Mouse (Mus musculus): ENCODE results near the gene Cfap46.

Gene Cfap46

DNA sequence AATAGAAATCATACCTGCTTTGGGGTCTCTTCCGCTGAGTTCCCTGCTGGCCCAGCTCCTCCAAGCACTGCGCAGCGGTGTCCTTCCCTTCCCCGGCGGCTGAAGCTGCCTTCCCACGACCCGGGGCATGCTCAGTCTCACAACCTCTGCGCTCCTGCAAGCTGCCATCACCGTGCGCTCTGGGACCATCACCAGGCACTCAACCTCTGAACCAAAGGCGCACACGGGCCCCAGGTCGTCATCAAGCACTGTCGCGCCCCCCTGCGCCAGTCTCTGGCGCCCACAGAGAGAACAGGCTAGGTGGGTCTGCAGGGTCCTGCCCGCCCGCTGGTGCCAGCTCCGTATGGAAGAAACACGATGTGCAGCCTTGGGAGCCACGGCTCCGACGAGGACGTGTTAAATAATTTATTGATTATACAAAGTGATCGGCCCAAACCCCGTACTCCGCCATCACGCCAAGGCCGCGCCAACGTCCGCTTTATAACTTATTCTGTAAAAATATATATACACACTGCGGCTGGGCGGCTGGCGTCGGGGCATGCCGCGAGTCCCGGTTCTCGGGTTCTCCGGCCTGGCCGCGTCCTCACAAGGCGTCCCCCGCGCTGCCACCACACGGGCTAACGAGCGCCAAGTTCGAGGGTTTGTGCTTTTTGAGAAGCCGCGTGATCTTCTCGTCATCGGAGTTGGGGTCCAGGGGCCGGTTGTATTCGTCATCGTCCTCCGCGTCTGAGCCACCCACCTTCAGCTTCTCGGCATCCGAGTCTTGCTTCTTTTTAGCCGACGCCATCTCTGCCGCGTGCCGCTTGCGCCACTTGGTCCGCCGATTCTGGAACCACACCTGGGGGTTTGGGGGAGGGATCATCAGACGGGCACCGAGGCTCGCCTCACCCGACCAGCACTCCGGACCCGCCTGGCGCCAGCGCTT is 102.5 kb downstream of the Cfap46 start:
- Histone ChIP-seq H3K27me3 (ENCODE audit: control insufficient read depth, insufficient read depth, low read length, poor library complexity, severe bottlenecking) (no peaks in the 10 kb centered on the region; the same call in 1 of the 2 replicates), H3K36me3 (ENCODE audit: control insufficient read depth, insufficient read depth, low read length, poor library complexity, severe bottlenecking) (peaks cover 4% of the 10 kb centered on the region; the same call in 1 of the 2 replicates)
- no peak for DNase-seq (ENCODE audit: low read depth, low spot score)

DNA sequence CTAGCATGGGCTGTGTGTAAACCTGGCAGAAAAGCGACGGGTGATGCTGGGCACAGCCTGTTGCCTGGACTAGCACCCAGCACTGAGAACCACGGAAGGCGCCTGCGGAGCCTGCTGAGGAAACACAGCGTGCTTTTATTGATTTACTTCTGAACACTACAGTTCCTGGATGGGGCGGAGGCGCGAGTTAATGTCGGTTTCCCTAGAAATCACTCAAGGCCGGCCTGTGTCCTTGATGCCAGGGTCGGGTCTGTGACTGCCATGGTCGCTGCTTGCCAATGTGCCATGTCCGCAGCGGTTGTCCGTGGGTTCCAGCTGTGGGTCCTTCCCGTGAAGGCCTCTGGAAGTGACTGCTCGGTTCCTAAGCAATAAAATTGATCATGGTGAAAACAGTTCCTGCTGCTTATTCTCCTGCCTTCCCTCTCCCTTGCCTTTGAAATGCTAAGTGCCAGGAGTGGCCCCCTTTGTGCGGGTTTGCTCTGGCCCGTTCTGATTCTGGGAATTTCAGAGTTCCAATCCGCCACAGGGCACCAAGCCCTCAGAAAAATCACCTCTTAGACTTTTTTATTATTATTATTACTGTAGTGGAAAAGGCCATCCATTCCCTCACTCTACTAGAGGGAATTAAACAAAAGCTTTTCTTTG is 104.2 kb downstream of the Cfap46 start:
- DNase-seq (ENCODE audit: low read depth, low spot score): no peak
- no peaks in the 10 kb centered on the region; the same call in 1 of the 2 replicates for H3K27me3 ChIP-seq (ENCODE audit: control insufficient read depth, insufficient read depth, low read length, poor library complexity, severe bottlenecking)
- peaks cover 4% of the 10 kb centered on the region; the same call in 1 of the 2 replicates for H3K36me3 ChIP-seq (ENCODE audit: control insufficient read depth, insufficient read depth, low read length, poor library complexity, severe bottlenecking)

DNA sequence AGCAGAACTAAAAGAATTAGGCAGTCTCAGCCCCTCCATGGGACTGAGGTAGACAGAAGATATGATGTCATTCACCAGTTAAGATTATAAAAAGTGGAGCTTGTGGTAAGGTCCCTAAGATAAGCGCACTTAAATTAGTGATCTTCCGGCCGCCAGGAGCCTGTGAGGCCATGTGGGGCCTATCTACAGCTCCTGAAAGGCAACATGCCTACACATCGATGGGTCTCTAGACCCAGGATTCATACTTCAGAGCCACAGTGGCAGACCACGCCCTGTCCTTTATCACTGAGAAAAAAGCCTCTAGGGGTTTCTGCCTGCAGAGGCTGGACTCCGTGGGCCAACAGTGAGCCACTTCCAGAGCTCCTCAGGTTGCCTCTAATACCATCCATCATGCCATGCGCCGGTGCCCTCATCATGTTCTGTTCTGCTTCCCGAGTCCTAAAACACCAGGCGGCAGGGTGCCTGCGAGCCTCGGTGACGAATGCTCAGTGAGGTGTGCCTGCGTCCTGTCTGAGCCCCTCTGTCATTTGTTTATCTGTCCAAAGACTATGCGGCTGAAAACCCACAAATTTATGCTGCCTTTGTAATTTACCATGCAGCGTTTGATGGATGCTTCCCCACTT is 107.4 kb downstream of the Cfap46 start:
- no peak for DNase-seq (ENCODE audit: low read depth, low spot score)
- no peaks in the 10 kb centered on the region for H3K27me3 ChIP-seq (ENCODE audit: control insufficient read depth, insufficient read depth, low read length, poor library complexity, severe bottlenecking)
- peaks cover 4% of the 10 kb centered on the region; the same call in 1 of the 2 replicates for H3K36me3 ChIP-seq (ENCODE audit: control insufficient read depth, insufficient read depth, low read length, poor library complexity, severe bottlenecking)

DNA sequence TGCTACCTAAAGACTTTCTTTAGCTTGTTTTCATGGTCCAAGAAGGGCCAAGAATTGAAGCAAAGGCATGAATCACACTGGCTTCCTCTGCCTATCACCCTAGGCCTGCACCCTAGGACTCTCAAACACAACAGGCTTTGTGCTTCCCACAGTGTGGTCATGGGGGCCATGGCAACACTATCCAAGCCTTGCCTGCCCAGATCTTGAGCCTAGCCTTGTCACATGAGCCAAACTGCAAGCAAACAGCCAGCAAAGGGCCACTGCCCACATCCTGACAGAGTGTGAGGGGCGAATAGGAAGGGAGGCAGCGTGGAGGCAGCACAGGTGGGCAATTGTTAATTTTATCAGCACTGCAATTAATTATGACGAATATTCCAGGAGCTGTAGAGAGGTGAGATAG is 111.0 kb downstream of the Cfap46 start:
- Histone ChIP-seq H3K36me3 (ENCODE audit: control insufficient read depth, insufficient read depth, low read length, poor library complexity, severe bottlenecking) (no peaks in the 10 kb centered on the region), H3K27me3 (ENCODE audit: control insufficient read depth, insufficient read depth, low read length, poor library complexity, severe bottlenecking) (no peaks in the 10 kb centered on the region)
- DNase-seq (ENCODE audit: low read depth, low spot score): no peak

DNA sequence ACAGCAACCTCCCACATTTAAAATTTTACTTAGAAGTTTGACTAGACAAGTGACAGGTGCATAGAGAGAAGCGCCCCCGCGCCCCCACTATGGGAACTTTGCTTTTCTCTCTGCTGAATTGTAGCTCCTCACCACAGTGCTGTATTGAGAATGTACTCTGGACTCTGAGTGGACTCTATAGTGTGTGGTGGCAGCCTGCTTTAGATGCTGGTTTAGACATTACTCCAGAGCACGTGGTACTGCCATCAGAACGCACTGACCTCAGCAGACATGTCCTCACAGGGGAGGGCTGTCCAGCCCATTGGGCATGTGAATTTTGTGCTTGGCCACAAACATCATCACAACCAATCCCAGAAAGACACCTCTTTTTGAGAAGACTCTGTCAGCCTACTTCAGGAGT is 112.8 kb downstream of the Cfap46 start:
- no peak for DNase-seq (ENCODE audit: low read depth, low spot score)
- Histone ChIP-seq H3K36me3 (ENCODE audit: control insufficient read depth, insufficient read depth, low read length, poor library complexity, severe bottlenecking) (no peaks in the 10 kb centered on the region), H3K27me3 (ENCODE audit: control insufficient read depth, insufficient read depth, low read length, poor library complexity, severe bottlenecking) (no peaks in the 10 kb centered on the region)

DNA sequence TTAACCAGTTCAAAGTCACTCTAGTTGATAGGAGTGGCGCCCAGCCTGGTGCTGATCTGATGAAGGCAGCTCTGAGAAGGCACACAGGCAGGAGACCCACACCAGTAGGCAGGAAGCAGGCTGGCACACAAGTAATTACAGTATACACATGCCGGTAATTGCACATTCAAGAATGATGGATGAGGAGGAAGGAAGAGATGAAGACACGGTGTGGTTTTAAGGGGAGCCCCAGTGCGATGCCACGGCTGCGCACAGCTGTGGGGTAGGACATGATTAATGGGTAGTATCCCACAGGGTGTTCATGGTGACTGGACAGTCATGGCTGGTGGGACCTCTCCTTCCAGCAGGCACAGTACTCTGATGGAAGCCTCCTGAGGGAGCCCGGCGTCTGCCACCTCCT is 117.1 kb downstream of the Cfap46 start:
- no peak for DNase-seq (ENCODE audit: low read depth, low spot score)
- Histone ChIP-seq H3K36me3 (ENCODE audit: control insufficient read depth, insufficient read depth, low read length, poor library complexity, severe bottlenecking) (no peaks in the 10 kb centered on the region; the same call in 1 of the 2 replicates), H3K27me3 (ENCODE audit: control insufficient read depth, insufficient read depth, low read length, poor library complexity, severe bottlenecking) (no peaks in the 10 kb centered on the region)

DNA sequence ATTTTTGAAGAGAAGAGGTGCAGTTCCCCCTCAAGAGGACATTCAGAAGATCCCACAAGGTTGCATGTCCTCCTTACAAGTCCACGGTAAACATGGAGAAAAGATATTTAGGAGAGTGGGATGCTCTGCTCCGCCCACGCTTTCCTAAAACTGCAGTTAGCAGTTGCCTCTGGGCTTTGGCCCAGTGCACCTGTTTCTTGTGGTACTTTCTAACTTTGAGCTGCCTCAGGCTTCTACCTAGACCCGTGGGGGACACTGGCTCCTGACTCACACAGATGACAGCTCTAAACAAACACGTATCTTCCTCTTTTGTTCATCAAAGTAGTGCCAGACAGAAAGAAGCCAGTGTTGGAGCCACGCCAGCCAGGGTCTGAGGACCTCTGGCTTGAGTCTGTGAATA is 117.6 kb downstream of the Cfap46 start:
- no peaks in the 10 kb centered on the region for H3K27me3 ChIP-seq (ENCODE audit: control insufficient read depth, insufficient read depth, low read length, poor library complexity, severe bottlenecking)
- no peaks in the 10 kb centered on the region; the same call in 1 of the 2 replicates for H3K36me3 ChIP-seq (ENCODE audit: control insufficient read depth, insufficient read depth, low read length, poor library complexity, severe bottlenecking)
- no peak for DNase-seq (ENCODE audit: low read depth, low spot score)

DNA sequence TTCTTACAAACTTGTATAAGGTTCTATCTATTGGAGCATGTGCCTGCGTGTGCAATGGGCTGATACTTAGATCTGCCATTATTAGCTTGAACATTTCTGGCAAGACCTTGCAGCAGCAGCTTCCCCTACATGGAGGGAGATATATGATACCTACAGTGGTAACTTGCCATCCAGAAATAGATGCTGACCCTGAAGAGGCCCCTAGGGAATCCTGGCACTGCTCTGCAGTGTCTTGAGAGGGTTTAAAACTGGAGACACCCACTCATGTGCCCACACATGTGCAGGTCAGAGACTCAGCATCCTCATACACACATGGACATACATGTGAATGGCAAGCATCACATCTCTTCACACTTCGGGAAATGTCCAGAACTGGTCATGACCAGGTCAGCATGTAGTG is 119.5 kb downstream of the Cfap46 start:
- Histone ChIP-seq H3K36me3 (ENCODE audit: control insufficient read depth, insufficient read depth, low read length, poor library complexity, severe bottlenecking) (no peaks in the 10 kb centered on the region; the same call in none of the 2 replicates), H3K27me3 (ENCODE audit: control insufficient read depth, insufficient read depth, low read length, poor library complexity, severe bottlenecking) (no peaks in the 10 kb centered on the region)
- DNase-seq (ENCODE audit: low read depth, low spot score): no peak

DNA sequence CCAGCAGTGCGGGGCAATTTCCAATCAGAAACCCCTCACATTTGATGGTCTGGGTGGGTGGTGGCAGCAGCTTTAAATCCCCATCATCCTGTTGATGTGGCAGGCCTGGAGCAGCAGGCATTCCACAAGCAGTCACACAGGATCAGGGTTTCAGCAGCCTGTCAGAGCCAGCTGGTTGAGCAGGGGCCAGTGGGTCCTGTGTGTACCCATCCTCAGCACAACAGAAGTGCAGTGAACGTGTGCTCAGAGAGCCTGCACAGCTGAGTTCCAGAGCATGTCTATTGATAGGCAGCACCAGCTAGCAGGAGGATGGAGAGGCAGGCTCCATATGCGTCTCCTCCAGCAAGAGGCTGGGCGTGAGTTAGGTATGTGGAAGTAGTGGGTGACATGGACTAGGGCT is 120.2 kb downstream of the Cfap46 start:
- no peak for DNase-seq (ENCODE audit: low read depth, low spot score)
- H3K36me3 ChIP-seq (ENCODE audit: control insufficient read depth, insufficient read depth, low read length, poor library complexity, severe bottlenecking): no peaks in the 10 kb centered on the region; the same call in none of the 2 replicates
- H3K27me3 ChIP-seq (ENCODE audit: control insufficient read depth, insufficient read depth, low read length, poor library complexity, severe bottlenecking): no peaks in the 10 kb centered on the region

DNA sequence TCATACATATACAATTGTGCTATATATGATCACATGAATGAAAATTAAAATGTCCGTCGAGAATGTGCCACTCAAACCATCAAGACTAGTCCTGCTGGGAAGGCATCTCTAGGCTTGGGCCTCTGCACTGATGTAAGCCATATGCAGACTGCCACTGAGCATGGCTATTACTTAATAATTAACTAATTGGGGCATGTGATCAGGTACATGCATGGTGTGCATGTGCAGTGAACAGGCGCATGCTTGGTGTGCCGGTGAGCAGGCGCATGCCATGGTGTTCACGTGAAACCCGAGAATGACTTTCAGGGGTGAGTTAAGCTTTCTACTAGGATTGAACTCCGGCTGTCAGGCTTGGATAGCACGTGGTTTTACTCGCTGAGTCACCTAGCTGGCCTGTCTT is 124.0 kb downstream of the Cfap46 start:
- no peak for DNase-seq (ENCODE audit: low read depth, low spot score)
- Histone ChIP-seq H3K36me3 (ENCODE audit: control insufficient read depth, insufficient read depth, low read length, poor library complexity, severe bottlenecking) (no peaks in the 10 kb centered on the region; the same call in none of the 2 replicates), H3K27me3 (ENCODE audit: control insufficient read depth, insufficient read depth, low read length, poor library complexity, severe bottlenecking) (no peaks in the 10 kb centered on the region)

DNA sequence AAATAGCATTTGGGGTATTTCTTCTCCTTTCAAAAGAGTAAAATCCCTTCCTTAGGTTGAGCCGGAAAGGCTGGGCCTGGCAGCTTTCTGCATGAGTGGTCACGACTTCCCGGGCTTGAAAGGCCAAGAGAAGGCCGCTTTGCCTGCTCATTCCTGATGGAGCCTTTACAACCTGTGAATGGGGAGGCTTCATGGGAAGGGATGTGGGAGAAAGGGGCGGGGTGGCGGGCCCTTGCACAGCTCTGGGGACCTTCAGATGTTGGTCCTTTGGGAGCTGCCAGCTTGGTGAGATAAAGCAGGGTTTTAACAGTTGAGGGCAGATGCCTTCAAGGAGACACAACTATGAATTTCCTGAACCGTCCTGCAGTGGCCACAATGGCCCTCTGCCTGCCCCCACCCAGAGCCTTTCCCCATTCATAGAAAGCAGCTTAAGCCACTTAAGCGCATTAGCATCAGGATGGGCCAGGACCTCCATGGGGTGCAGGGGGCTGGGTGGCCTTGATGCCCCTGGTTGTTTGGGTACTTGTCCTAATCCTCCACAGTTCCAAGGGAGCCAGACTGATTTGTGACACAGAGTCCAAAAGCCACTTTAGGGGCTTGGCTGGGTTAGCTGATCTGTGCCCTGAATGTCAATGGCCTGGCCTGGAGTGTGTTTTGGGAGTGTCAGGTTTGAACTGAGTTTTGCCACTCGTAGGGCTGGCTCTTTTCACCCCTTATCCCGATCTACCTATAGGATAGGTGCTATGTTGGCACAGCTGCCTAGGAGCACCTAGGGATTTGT is 126.7 kb downstream of the Cfap46 start:
- Histone ChIP-seq H3K36me3 (ENCODE audit: control insufficient read depth, insufficient read depth, low read length, poor library complexity, severe bottlenecking) (no peaks in the 10 kb centered on the region; the same call in 1 of the 2 replicates), H3K27me3 (ENCODE audit: control insufficient read depth, insufficient read depth, low read length, poor library complexity, severe bottlenecking) (no peaks in the 10 kb centered on the region)
- no peak for DNase-seq (ENCODE audit: low read depth, low spot score)

DNA sequence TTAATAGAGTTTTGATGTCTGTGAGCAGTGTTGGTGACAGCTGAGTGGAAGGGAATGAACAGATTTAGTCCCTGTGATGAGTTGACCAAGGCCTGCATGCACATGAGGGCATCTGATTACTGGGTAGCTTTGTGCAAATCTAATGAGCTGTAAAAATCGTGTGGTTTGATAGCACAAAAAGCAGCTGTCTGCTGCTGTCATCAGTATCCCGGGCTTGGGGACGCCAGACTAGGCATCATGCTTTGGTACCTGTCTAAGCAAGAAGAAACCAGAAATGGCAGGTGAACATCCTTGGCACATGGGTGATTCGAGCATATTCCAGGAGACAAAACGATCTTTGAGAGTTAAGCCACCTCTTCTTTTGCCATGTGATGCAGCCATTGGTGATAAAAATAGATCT is 127.3 kb downstream of the Cfap46 start:
- Histone ChIP-seq H3K36me3 (ENCODE audit: control insufficient read depth, insufficient read depth, low read length, poor library complexity, severe bottlenecking) (no peaks in the 10 kb centered on the region; the same call in 1 of the 2 replicates), H3K27me3 (ENCODE audit: control insufficient read depth, insufficient read depth, low read length, poor library complexity, severe bottlenecking) (no peaks in the 10 kb centered on the region)
- DNase-seq (ENCODE audit: low read depth, low spot score): no peak

DNA sequence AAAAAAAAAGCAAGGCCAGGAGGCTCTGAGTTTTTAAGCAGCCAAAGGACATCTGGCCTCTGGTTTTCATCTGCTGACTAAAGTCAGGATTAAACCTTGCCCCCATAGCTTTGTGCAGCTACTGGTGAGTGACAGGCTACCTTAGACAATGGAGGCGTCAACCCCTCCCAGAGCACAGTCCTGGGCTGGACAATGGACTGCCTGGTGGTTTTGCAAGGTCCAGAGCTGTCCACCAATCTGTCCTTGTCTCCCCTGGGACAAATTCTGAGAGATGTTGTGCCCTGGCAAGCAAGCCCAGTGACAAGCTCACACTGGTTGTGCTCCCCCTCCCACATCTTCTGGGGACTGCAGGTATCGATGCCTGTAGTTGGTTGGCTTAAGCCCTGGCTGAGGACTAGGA is 132.1 kb downstream of the Cfap46 start:
- no peaks in the 10 kb centered on the region for H3K36me3 ChIP-seq (ENCODE audit: control insufficient read depth, insufficient read depth, low read length, poor library complexity, severe bottlenecking)
- DNase-seq (ENCODE audit: low read depth, low spot score): no peak
- no peaks in the 10 kb centered on the region for H3K27me3 ChIP-seq (ENCODE audit: control insufficient read depth, insufficient read depth, low read length, poor library complexity, severe bottlenecking)

Measured in splenic B cell, adult 2 months (primary cell).